Mouse (Mus musculus) cortical plate, adult 2 months (tissue): ENCODE data around the gene Pomgnt1.

Experiments
- CTCF ChIP-seq: fragments of 200-500 bp; IDR thresholded peaks from 2 replicates; pipeline ENCODE4 v1.5.1; 2011; ENCODE audit warnings: mild to moderate bottlenecking, control low read depth, low read length; ENCODE audit not compliant: insufficient read depth; ENCODE audit errors: extremely low read depth
- POLR2A ChIP-seq: fragments of 200-500 bp; IDR thresholded peaks from 2 replicates; pipeline ENCODE4 v1.6.1; 2011; ENCODE audit warnings: mild to moderate bottlenecking, low read length, control low read depth; ENCODE audit not compliant: insufficient read depth; ENCODE audit errors: extremely low read depth

DNA sequence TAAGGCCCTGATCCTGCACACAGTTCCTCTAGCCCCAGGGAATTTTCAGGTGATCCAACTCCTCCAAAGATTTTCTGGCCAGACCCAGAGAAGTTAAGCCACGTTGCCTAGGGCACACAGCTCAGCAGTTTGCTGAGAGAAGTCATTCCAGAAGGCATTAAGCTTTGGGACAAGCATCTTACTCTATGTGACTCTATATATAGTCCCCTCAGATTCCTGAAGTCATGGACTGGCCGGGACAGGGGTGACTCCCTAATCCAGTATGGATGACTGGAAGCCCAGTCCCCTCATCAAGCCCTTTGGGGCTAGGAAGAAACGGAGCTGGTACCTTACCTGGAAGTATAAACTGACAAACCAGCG is 27.2 kb downstream of the Pomgnt1 start:
- TF ChIP-seq CTCF, result no peak
- TF ChIP-seq POLR2A, result no peak
